9 mouse cellular contexts compared by ENCODE assay signal in genomic region chr1:191277549-191278059, GRCm38 (mm10). TPM values are rescaled to one million over a fixed set of nuclear protein-coding genes. Genes with fewer than 3 reads are reported as not detected.
DNase-seq lines count a peak whose midpoint lies in the region; ATAC-seq and TF ChIP-seq lines count a peak whose summit lies in the region.
"Had no signal": no experiment of that assay in that cellular context is flagged by ENCODE, and none has a peak within 500 bp of the region (broad histone marks: within the 10 kb centered on the region; RNA-seq: fewer than 3 reads in every experiment).

No protein-coding gene starts in this region.

- no peak overlapping the region for H3K4me3 ChIP-seq in bone marrow, adult 2 months (replicated peaks; ENCODE audit: control insufficient read depth, low read depth, low read length)
- H3K4me3 ChIP-seq: erythroblast, embryonic 14.5 days had no signal

- peaks cover 3% of the 10 kb centered on the region; the same call in 1 of the 2 replicates for H3K4me1 ChIP-seq in bone marrow, adult 2 months (ENCODE audit: control insufficient read depth, insufficient read depth, low read length)

- intact Hi-C loops in left cerebral cortex, postnatal 25 days (cut with DNase I), result loop anchor here (5.0 to 10.0 kb wide), 3 partner anchors 95 to 183 kb away; partner anchors contain the start of gene Batf3

- H3K27ac ChIP-seq in bone marrow, adult 2 months (ENCODE audit: control insufficient read depth, insufficient read depth, low read depth, low read length, poor library complexity), result peak overlapping the region; percentile 50

- ATAC-seq in monocyte, adult 5-6 weeks (replicated peaks; ENCODE audit: insufficient number of reproducible peaks, low FRiP score, low TSS enrichment, poor library complexity, severe bottlenecking), result 0 out of 2 replicates have a peak, but pooled peaks have one; percentile 6

- peak; percentile 52 for DNase-seq in adrenal gland, postnatal 10 days
- DNase-seq in adrenal gland, adult 18-20 months (ENCODE audit: low spot score in 2 of 2), result no peak
- DNase-seq in large intestine, adult 2 months (ENCODE audit: low read depth, low spot score), result peak; percentile 91
- DNase-seq in c-Kit-positive CD71-positive TER-119-positive erythroid progenitor cells, embryonic 14.5 days (ENCODE audit: low spot score), result no peak
- no peak for DNase-seq in left cerebral cortex, postnatal 25 days (ENCODE audit: low spot score in 2 of 2)
- DNase-seq in testis, postnatal 10 days (ENCODE audit: low spot score), result no peak

- no peak for TF ChIP-seq POLR2A in bone marrow, adult 2 months (IDR thresholded peaks at IDR 0.05; ENCODE audit: borderline replicate concordance, control insufficient read depth, low read depth, low read length)

- TF ChIP-seq CTCF in bone marrow, adult 2 months (IDR thresholded peaks at IDR 0.05; ENCODE audit: control insufficient read depth, insufficient read depth, low read length), result no peak

- 44% methylated on average over 14 of the region's 14 CpGs for WGBS in bone marrow, adult 2 months
- 9% methylated on average over 14 of the region's 14 CpGs for WGBS in large intestine, adult 2 months

RNA-seq across cellular contexts. Expression of gene Nenf, which starts 40.4 kb away (rescaled TPM):
- total RNA-seq in adrenal gland, postnatal 10 days (2021), result 10 to 100 TPM; 97.5 to 97.6 TPM
- total RNA-seq in adrenal gland, adult 18-20 months (2021), result 10 to 100 TPM; 90.4 to 91.1 TPM
- 59.5 and 79.3 TPM in 2 replicates for polyA plus RNA-seq in bone marrow, adult 2 months (2011; ENCODE audit: insufficient read depth, insufficient read length, low replicate concordance, missing spikeins)
- polyA plus RNA-seq in large intestine, adult 2 months (2012; rRNA removed), result 40.5 and 48.2 TPM in 2 replicates
- total RNA-seq in monocyte, adult 5-6 weeks (2017), result 1.9 to 4.4 TPM (median 2.5 TPM) in 3 replicates
- 10 to 100 TPM; 70.5 to 72.8 TPM for total RNA-seq in left cerebral cortex, postnatal 25 days (2021)

RNA-seq across cellular contexts. Expression of gene Tmem206, which starts 48.1 kb away (rescaled TPM):
- total RNA-seq in adrenal gland, postnatal 10 days (2021), result 1 to 10 TPM; 5.8 to 6.7 TPM
- 1 to 10 TPM; 4.7 to 5.7 TPM for total RNA-seq in adrenal gland, adult 18-20 months (2021)
- 4.9 and 8.3 TPM in 2 replicates for polyA plus RNA-seq in bone marrow, adult 2 months (2011; ENCODE audit: insufficient read depth, insufficient read length, low replicate concordance, missing spikeins)
- polyA plus RNA-seq in large intestine, adult 2 months (2012; rRNA removed), result 3.3 and 3.8 TPM in 2 replicates
- total RNA-seq in monocyte, adult 5-6 weeks (2017), result 5.8 to 12.5 TPM (median 10.7 TPM) in 3 replicates
- total RNA-seq in left cerebral cortex, postnatal 25 days (2021), result 1 to 10 TPM; 9.0 to 9.1 TPM

RNA-seq across cellular contexts. Expression of gene Atf3, which starts 59.8 kb away (rescaled TPM):
- 1 to 10 TPM; 1.2 to 5.4 TPM for total RNA-seq in adrenal gland, postnatal 10 days (2021)
- total RNA-seq in adrenal gland, adult 18-20 months (2021), result 10 to 100 TPM in 1 of 2 experiments, 1 to 10 TPM in 1; 6.0 to 30.7 TPM
- polyA plus RNA-seq in bone marrow, adult 2 months (2011; ENCODE audit: insufficient read depth, insufficient read length, low replicate concordance, missing spikeins), result 8.4 TPM in 1 of 2 replicates, not detected in the other
- polyA plus RNA-seq in large intestine, adult 2 months (2012; rRNA removed), result 13.5 and 35.4 TPM in 2 replicates
- 225 to 427 TPM (median 242 TPM) in 3 replicates for total RNA-seq in monocyte, adult 5-6 weeks (2017)
- 1 to 10 TPM in 1 of 2 experiments, under 1 TPM in 1; 0.53 to 1.4 TPM for total RNA-seq in left cerebral cortex, postnatal 25 days (2021)

Comparison
In these comparisons a context has a peak if more than half of its experiments do, and no peak if none do; other contexts are left out.
1. DNase-seq: peak in adrenal gland, postnatal 10 days (single experiment) and large intestine, adult 2 months (single experiment); none in adrenal gland, adult 18-20 months (0 of 2), c-Kit-positive CD71-positive TER-119-positive erythroid progenitor cells, embryonic 14.5 days (single experiment), left cerebral cortex, postnatal 25 days (0 of 2) and testis, postnatal 10 days (single experiment).
2. RNA of gene Nenf, which starts 40.4 kb away (total RNA-seq): 97.5 to 97.6 TPM in adrenal gland, postnatal 10 days, 90.4 to 91.1 TPM in adrenal gland, adult 18-20 months and 70.5 to 72.8 TPM in left cerebral cortex, postnatal 25 days; 1.9 to 4.4 TPM in monocyte, adult 5-6 weeks; every median in the first group is over 10 times any median in the second.